Mouse (Mus musculus): ENCODE results near the gene Mmrn1.

DNA sequence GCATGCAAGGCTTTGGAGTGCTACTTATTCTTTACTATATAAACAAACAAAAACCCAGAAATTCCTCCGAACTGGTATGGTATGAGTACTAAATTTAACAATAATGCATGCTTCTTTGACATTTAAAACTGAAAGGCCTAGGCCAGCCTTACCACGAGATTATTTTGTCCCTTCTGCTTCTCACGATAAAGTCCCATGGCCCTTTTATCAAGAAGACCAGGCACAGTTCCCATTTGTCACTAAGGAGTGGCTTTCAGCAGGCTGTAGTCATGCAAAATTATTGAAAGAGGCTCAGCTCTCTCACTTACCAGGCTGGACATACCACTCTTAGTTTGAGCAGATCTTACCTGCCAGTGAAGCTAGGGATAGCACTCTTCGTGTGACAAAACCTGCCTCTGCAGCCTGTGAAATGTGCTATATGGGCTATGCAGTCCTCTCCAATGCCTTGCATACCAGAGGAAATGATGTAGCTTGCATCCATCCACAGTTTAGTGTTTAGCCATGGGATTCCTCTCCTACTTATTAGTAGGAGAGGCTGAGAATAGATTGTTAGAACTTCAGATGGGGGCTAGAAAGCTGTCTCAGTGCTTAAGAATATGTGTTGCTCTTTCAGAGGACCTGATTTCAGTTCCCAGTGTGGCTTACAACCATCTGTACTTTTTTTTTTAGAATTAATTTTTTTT lies 10.8 kb downstream of the Mmrn1 start:
- TF ChIP-seq CTCF (IDR thresholded peaks at IDR 0.05) = no peak
- no peak for TF ChIP-seq EP300 (IDR thresholded peaks at IDR 0.05)

All from lung, postnatal 0 days (tissue).